Mouse (Mus musculus): ENCODE data around the gene Slc43a3. TPM values are rescaled to one million over a fixed set of nuclear protein-coding genes. Genes with fewer than 3 reads are reported as not detected.

Gene Slc43a3
- polyA plus RNA-seq (2014; fragmentation: Nextera tagmentation; extraction: Ambion mirVana), result 36.6 and 38.8 TPM in 2 replicates

GRCm38 (mm10) chr2:84936474-84937429, at the start of gene Slc43a3:
Gene Slc43a3 (plus strand): TSS chr2:84936579.
- 32% methylated on average over 20 of the region's 38 CpGs for WGBS
- peaks cover 15% of the 10 kb centered on the region; the same call in 1 of the 2 replicates for H3K4me1 ChIP-seq (ENCODE audit: control insufficient read depth, insufficient read depth, low read length)
- H3K36me3 ChIP-seq (ENCODE audit: control insufficient read depth, insufficient read depth, low read length), result 0 out of 2 replicates have a peak, but pooled peaks cover 11% of the 10 kb centered on the region
- peak within 1 kb of the TSS; percentile 61 for H3K27ac ChIP-seq (replicated peaks; ENCODE audit: low read depth, low read length)
- peak within 1 kb of the TSS; percentile 63 for H3K4me2 ChIP-seq (ENCODE audit: low read depth, low read length)
- H3K9me3 ChIP-seq (ENCODE audit: control insufficient read depth, low read length), result no peaks in the 10 kb centered on the region
- H3K9ac ChIP-seq (ENCODE audit: low read depth, low read length), result peak within 1 kb of the TSS; percentile 73
- peak within 1 kb of the TSS; percentile 46 for H3K4me3 ChIP-seq (ENCODE audit: low read depth, low read length)
- DNase-seq (ENCODE audit: low spot score), result peak; percentile 91
- H3K27me3 ChIP-seq (replicated peaks; ENCODE audit: control insufficient read depth, insufficient read depth, low read length), result no peaks in the 10 kb centered on the region
- ATAC-seq (ENCODE audit: low read depth), result peak; percentile 97

- 0% methylated on average over 3 of the region's 39 CpGs for WGBS
- peaks cover 17% of the 10 kb centered on the region for H3K4me1 ChIP-seq (ENCODE audit: control insufficient read depth, insufficient read depth, low read length)
Measured at GRCm38 (mm10) chr2:84886821-84887281, 49.5 kb upstream of the Slc43a3 start.

GRCm38 (mm10) chr2:84887411-84888271, 48.7 kb upstream of the Slc43a3 start:
- no peaks in the 10 kb centered on the region for H3K36me3 ChIP-seq (ENCODE audit: control insufficient read depth, insufficient read depth, low read length)
- H3K4me1 ChIP-seq (ENCODE audit: control insufficient read depth, insufficient read depth, low read length), result peaks cover 17% of the 10 kb centered on the region
- H3K4me2 ChIP-seq (ENCODE audit: low read depth, low read length), result peak overlapping the region; percentile 93
- H3K4me3 ChIP-seq (ENCODE audit: low read depth, low read length), result peak overlapping the region; percentile 61
- no peak overlapping the region for H3K27ac ChIP-seq (replicated peaks; ENCODE audit: low read depth, low read length)
- under 1% methylated on average over 58 of the region's 58 CpGs for WGBS
- DNase-seq (ENCODE audit: low spot score) (peak; percentile 43), ATAC-seq (ENCODE audit: low read depth) (peak; percentile 16; the same call in 1 of the 2 replicates)
- H3K27me3 ChIP-seq (replicated peaks; ENCODE audit: control insufficient read depth, insufficient read depth, low read length), result peaks cover 68% of the 10 kb centered on the region
- peak overlapping the region; percentile 43 for H3K9ac ChIP-seq (ENCODE audit: low read depth, low read length)
- H3K9me3 ChIP-seq (ENCODE audit: control insufficient read depth, low read length), result no peaks in the 10 kb centered on the region

More at GRCm38 (mm10) chr2:84886821-84887281, 49.5 kb upstream of the Slc43a3 start:
- Histone ChIP-seq H3K4me2 (ENCODE audit: low read depth, low read length) (peak overlapping the region; percentile 93), H3K27me3 (replicated peaks; ENCODE audit: control insufficient read depth, insufficient read depth, low read length) (peaks cover 75% of the 10 kb centered on the region), H3K9ac (ENCODE audit: low read depth, low read length) (peak overlapping the region; percentile 53), H3K36me3 (ENCODE audit: control insufficient read depth, insufficient read depth, low read length) (no peaks in the 10 kb centered on the region), H3K9me3 (ENCODE audit: control insufficient read depth, low read length) (no peaks in the 10 kb centered on the region), H3K27ac (replicated peaks; ENCODE audit: low read depth, low read length) (no peak overlapping the region), H3K4me3 (ENCODE audit: low read depth, low read length) (peak overlapping the region; percentile 61)
- peak; percentile 77 for DNase-seq (ENCODE audit: low spot score)
- peak; percentile 51; the same call in 1 of the 2 replicates for ATAC-seq (ENCODE audit: low read depth)

- peak; percentile 10; the same call in 1 of the 2 replicates for ATAC-seq (ENCODE audit: low read depth)
- Histone ChIP-seq H3K36me3 (ENCODE audit: control insufficient read depth, insufficient read depth, low read length) (no peaks in the 10 kb centered on the region), H3K27ac (replicated peaks; ENCODE audit: low read depth, low read length) (no peak overlapping the region), H3K4me1 (ENCODE audit: control insufficient read depth, insufficient read depth, low read length) (peaks cover 17% of the 10 kb centered on the region), H3K9me3 (ENCODE audit: control insufficient read depth, low read length) (no peaks in the 10 kb centered on the region), H3K4me3 (ENCODE audit: low read depth, low read length) (peak overlapping the region; percentile 29), H3K9ac (ENCODE audit: low read depth, low read length) (peak overlapping the region; percentile 38; the same call in 1 of the 2 replicates), H3K27me3 (replicated peaks; ENCODE audit: control insufficient read depth, insufficient read depth, low read length) (peaks cover 57% of the 10 kb centered on the region), H3K4me2 (ENCODE audit: low read depth, low read length) (peak overlapping the region; percentile 54)
- DNase-seq (ENCODE audit: low spot score), result peak; percentile 79
- WGBS, result under 1% methylated on average over 20 of the region's 28 CpGs
Measured at GRCm38 (mm10) chr2:84888657-84889315, 47.6 kb upstream of the Slc43a3 start.

- Histone ChIP-seq H3K4me3 (ENCODE audit: low read depth, low read length) (peak overlapping the region; percentile 29), H3K9ac (ENCODE audit: low read depth, low read length) (peak overlapping the region; percentile 38; the same call in 1 of the 2 replicates), H3K27ac (replicated peaks; ENCODE audit: low read depth, low read length) (no peak overlapping the region), H3K36me3 (ENCODE audit: control insufficient read depth, insufficient read depth, low read length) (no peaks in the 10 kb centered on the region), H3K4me1 (ENCODE audit: control insufficient read depth, insufficient read depth, low read length) (peaks cover 17% of the 10 kb centered on the region), H3K9me3 (ENCODE audit: control insufficient read depth, low read length) (no peaks in the 10 kb centered on the region), H3K27me3 (replicated peaks; ENCODE audit: control insufficient read depth, insufficient read depth, low read length) (peaks cover 50% of the 10 kb centered on the region), H3K4me2 (ENCODE audit: low read depth, low read length) (peak overlapping the region; percentile 54)
- ATAC-seq (ENCODE audit: low read depth), result no peak
- 8% methylated on average over 14 of the region's 14 CpGs for WGBS
- no peak for DNase-seq (ENCODE audit: low spot score)
Measured at GRCm38 (mm10) chr2:84889316-84890044, 46.9 kb upstream of the Slc43a3 start.

- Histone ChIP-seq H3K36me3 (ENCODE audit: control insufficient read depth, insufficient read depth, low read length) (no peaks in the 10 kb centered on the region), H3K27ac (replicated peaks; ENCODE audit: low read depth, low read length) (no peak overlapping the region), H3K9me3 (ENCODE audit: control insufficient read depth, low read length) (no peaks in the 10 kb centered on the region), H3K27me3 (replicated peaks; ENCODE audit: control insufficient read depth, insufficient read depth, low read length) (peaks cover 45% of the 10 kb centered on the region), H3K4me2 (ENCODE audit: low read depth, low read length) (no peak overlapping the region), H3K4me1 (ENCODE audit: control insufficient read depth, insufficient read depth, low read length) (peaks cover 17% of the 10 kb centered on the region), H3K9ac (ENCODE audit: low read depth, low read length) (no peak overlapping the region), H3K4me3 (ENCODE audit: low read depth, low read length) (no peak overlapping the region)
- 2% methylated on average over 5 of the region's 5 CpGs for WGBS
- ATAC-seq (ENCODE audit: low read depth) (peak; percentile 53), DNase-seq (ENCODE audit: low spot score) (peak; percentile 87)
Measured at GRCm38 (mm10) chr2:84890045-84890340, 46.4 kb upstream of the Slc43a3 start.

- Histone ChIP-seq H3K9ac (ENCODE audit: low read depth, low read length) (no peak overlapping the region), H3K27me3 (replicated peaks; ENCODE audit: control insufficient read depth, insufficient read depth, low read length) (peaks cover 13% of the 10 kb centered on the region), H3K4me3 (ENCODE audit: low read depth, low read length) (no peak overlapping the region), H3K27ac (replicated peaks; ENCODE audit: low read depth, low read length) (no peak overlapping the region), H3K9me3 (ENCODE audit: control insufficient read depth, low read length) (no peaks in the 10 kb centered on the region), H3K4me2 (ENCODE audit: low read depth, low read length) (no peak overlapping the region), H3K36me3 (ENCODE audit: control insufficient read depth, insufficient read depth, low read length) (no peaks in the 10 kb centered on the region), H3K4me1 (ENCODE audit: control insufficient read depth, insufficient read depth, low read length) (peaks cover 9% of the 10 kb centered on the region; the same call in 1 of the 2 replicates)
- DNase-seq (ENCODE audit: low spot score) (no peak), ATAC-seq (ENCODE audit: low read depth) (no peak)
- 35% methylated on average over 6 of the region's 6 CpGs for WGBS
Measured at GRCm38 (mm10) chr2:84893359-84893758, 43.0 kb upstream of the Slc43a3 start.
